Mouse (Mus musculus) embryonic facial prominence, embryonic 15.5 days (tissue): ENCODE results near the gene Raet1e. TPM values are rescaled to one million over a fixed set of nuclear protein-coding genes. Genes with fewer than 3 reads are reported as not detected.
"Not testable (repeated sequence)": the region's sequence is repeated elsewhere in the genome, so short reads cannot be mapped to it uniquely, and the experiment has no call there.

Experiments used
- ATAC-seq: fragments of 200-750 bp; cut with Nextera tagmentation; 2 replicates; pipeline ENCODE4 v1.8.0; 2017; ENCODE audit warnings: low read depth, moderate TSS enrichment; ENCODE audit not compliant: insufficient number of reproducible peaks, low FRiP score, low TSS enrichment
- H3K27ac ChIP-seq: fragments of 300-500 bp; sonication (generic); replicated peaks from 2 replicates; pipeline ENCODE4 v1.5.1; 2015; ENCODE audit warnings: mild to moderate bottlenecking, inconsistent platforms
- H3K27me3 ChIP-seq: fragments of 300-500 bp; sonication (generic); 2 replicates; pipeline ENCODE4 v1.6.1; 2015; ENCODE audit warnings: inconsistent platforms
- H3K36me3 ChIP-seq: fragments of 300-500 bp; sonication (generic); 2 replicates; pipeline ENCODE4 v1.6.1; 2015; ENCODE audit warnings: mild to moderate bottlenecking, inconsistent platforms
- H3K4me1 ChIP-seq: fragments of 300-500 bp; sonication (generic); 2 replicates; pipeline ENCODE4 v1.6.1; 2015; ENCODE audit warnings: inconsistent platforms
- H3K4me2 ChIP-seq: fragments of 300-500 bp; sonication (generic); replicated peaks from 2 replicates; pipeline ENCODE4 v1.6.1; 2015; ENCODE audit warnings: mild to moderate bottlenecking, inconsistent platforms
- H3K4me3 ChIP-seq: fragments of 300-500 bp; sonication (generic); replicated peaks from 2 replicates; pipeline ENCODE4 v1.5.1; 2015; ENCODE audit warnings: mild to moderate bottlenecking, inconsistent platforms
- H3K9ac ChIP-seq: fragments of 300-500 bp; sonication (generic); 2 replicates; pipeline ENCODE4 v1.6.1; 2015; ENCODE audit warnings: inconsistent platforms
- H3K9me3 ChIP-seq: fragments of 300-500 bp; sonication (generic); replicated peaks from 2 replicates; pipeline ENCODE4 v1.6.1; 2016; ENCODE audit warnings: inconsistent platforms
- WGBS: fragments of 180-500 bp; shearing (Covaris S2); methylation state at CpG from one replicate; pipeline ENCODE4 v1.1.7; 2015; 5-methylcytosine and 5-hydroxymethylcytosine counted together
- polyA plus RNA-seq: library from polyadenylated mRNA; unstranded; fragments of >200 nt; fragmentation: Nextera tagmentation; extraction: Ambion mirVana; gene quantifications from 2 replicates; pipeline ENCODE4 v1.2.1, GENCODE M21; 2015

Raet1e gene
- polyA plus RNA-seq, 1 experiment from 2014 or later, result 5.1 TPM

DNA sequence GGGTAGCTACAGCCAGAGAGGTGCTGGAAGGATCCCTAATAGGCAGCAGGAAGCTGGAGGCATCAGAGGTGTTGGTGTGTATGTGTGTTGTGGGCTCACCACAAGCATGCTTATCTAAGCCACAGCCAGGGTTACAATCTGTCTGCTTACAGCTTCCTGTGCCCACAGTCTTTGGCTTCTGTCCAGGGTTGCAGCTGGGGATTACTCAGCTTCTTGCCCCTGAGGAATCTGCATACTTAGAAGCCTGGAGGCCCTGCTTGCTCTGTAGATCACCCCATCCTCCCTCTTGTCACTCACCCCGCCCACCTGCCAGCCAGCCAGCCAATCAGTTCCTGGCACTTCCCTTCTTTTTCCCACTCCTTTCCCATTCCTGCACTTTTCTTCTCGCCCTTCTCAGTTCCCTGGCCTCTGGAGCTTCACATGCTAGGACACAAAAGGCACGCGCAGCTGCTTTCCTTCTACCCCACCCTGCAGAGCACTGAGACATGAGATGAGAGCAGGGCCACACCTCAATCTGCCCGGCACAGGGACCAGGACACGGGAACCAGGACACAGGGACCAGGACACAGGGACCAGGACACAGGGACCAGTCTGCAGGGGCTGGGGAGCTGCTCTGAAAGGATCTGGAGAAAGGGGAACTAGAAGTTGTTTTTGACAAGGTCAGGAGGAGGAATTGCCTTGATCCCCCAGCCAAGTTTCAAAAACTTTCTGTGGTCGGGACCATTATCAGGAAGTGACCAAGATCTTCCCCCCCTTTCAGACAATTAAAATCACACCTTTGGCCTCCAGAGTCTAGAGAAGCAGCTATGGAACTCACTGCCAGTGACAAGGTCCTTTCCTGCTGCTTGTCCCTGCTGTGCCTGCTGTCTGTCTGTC, 65.3 kb downstream of the Raet1e start:
- not testable (repeated sequence) for H3K9me3 ChIP-seq, H3K4me3 ChIP-seq, H3K27ac ChIP-seq, H3K4me2 ChIP-seq, H3K27me3 ChIP-seq, H3K9ac ChIP-seq, H3K36me3 ChIP-seq, H3K4me1 ChIP-seq
- ATAC-seq, result peak; percentile 67; the same call in 1 of the 2 replicates
- WGBS, result no CpG with 5 or more reads among the region's 7 CpGs

DNA sequence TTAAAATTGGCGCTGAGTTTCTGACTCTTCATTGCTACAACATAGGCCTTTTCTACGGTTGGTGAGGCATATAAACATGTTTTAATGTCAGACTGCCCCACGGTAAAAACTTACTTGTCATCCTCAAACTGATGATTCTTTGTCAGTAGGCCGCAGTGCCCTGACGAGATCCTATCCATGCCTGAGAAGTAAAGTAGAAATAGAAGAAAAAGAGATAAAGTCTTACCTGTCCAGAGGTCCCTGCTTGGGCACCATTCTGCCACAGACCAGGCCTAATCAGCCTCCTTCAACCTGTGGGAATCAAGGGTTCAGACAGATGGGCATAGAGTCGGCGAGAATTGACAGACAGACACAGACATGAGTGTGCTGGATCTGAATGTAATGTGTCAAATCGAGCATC, 106.7 kb downstream of the Raet1e start:
- Histone ChIP-seq H3K36me3 (no peaks in the 10 kb centered on the region), H3K9ac (no peak overlapping the region), H3K4me2 (no peak overlapping the region), H3K9me3 (peaks cover 9% of the 10 kb centered on the region; the same call in 1 of the 2 replicates), H3K27ac (no peak overlapping the region), H3K27me3 (no peaks in the 10 kb centered on the region), H3K4me3 (no peak overlapping the region), H3K4me1 (no peaks in the 10 kb centered on the region)
- 91% methylated on average over 8 of the region's 8 CpGs for WGBS
- no peak for ATAC-seq

DNA sequence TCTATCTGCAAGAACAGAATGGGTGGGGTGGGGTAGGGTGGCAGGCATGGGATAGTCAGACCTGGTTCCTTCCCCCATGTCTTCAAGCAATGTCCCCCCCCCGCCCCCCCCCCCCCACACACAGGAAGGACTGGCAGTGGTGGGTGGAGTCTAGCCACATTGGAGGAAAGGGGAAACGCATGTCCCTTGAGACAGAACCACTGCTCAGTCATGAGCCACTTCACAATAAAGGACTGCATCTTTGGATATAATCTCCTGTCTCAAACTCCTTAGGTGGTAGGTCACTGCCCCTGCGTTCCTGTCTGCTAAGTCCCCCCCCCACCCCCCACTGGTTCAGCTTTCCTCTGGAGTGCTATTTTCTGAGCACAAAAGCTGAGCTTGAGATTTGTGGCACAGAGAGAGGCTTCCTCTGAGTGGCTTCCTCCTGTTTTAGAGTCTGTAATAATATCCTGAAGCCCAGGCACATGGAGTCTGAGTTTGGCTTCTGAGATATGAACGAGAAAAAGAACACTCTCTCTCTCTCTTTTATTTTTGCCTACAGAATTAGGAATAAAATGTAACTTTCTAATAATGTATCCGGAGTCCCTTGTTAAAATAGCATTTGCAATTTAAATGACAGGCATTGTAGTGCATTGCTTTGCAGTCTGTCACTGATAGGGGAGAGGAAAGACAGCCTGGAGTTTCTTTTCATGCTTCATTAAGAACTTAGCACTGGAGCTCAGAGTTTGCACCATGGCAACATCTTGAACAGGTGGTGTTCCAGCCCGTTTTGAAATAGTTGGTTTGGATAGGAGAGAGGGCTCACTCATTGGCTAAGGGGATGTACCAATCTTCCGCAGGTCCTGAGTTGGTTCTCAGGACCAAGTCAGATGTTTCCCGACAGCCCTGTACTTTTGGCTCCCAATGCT, 112.8 kb downstream of the Raet1e start:
- not testable (repeated sequence) for ATAC-seq, H3K36me3 ChIP-seq, H3K9me3 ChIP-seq, H3K27ac ChIP-seq, H3K9ac ChIP-seq, H3K4me3 ChIP-seq, H3K4me2 ChIP-seq
- H3K4me1 ChIP-seq, result peaks cover 14% of the 10 kb centered on the region; the same call in 1 of the 2 replicates
- H3K27me3 ChIP-seq, result peaks cover 18% of the 10 kb centered on the region
- 37% methylated on average over 8 of the region's 8 CpGs for WGBS

DNA sequence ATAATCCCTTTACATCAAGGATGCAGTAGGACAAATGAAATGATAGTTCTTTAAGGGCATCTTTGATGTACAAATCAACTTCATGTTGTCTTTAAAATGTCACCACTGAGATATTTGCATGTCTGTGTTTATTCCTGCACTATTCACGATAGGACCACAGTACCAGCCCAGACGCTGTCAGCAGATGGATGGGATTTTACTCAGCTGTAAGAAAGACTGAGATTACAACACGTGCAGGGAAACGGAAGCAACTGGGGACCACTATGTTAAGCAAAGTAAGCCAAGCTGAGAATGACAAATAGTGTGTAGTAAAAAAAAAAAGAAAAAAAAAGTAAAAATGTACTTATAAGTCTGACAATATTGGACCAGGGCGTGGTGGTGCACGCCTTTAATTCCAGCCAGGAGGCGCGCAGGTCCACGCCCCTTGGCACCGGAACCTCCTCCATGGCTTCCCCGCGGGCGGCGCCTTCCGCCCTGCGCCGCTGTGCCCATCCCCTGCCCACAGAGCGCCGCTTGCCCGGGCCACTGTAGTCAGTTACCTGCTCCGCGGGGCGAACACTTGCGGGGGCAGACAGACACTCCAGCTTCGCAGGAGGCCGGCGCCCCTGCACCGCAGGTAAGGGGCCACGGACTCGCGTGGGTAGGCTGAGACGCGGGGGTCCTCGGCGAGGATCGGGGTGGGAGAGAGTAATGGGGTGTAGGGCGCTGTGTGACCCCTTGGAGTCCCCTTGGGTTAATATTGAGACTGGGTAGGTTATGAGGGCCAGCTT, 114.7 kb downstream of the Raet1e start:
- H3K4me3 ChIP-seq, result peak overlapping the region; percentile 46
- H3K27me3 ChIP-seq, result peaks cover 18% of the 10 kb centered on the region
- ATAC-seq, result peak; percentile 24; the same call in 1 of the 2 replicates
- not testable (repeated sequence) for H3K9me3 ChIP-seq, H3K36me3 ChIP-seq, H3K27ac ChIP-seq, H3K9ac ChIP-seq
- WGBS, result 2% methylated on average over 37 of the region's 37 CpGs
- peaks cover 14% of the 10 kb centered on the region; the same call in 1 of the 2 replicates for H3K4me1 ChIP-seq
- H3K4me2 ChIP-seq, result peak overlapping the region; percentile 88

DNA sequence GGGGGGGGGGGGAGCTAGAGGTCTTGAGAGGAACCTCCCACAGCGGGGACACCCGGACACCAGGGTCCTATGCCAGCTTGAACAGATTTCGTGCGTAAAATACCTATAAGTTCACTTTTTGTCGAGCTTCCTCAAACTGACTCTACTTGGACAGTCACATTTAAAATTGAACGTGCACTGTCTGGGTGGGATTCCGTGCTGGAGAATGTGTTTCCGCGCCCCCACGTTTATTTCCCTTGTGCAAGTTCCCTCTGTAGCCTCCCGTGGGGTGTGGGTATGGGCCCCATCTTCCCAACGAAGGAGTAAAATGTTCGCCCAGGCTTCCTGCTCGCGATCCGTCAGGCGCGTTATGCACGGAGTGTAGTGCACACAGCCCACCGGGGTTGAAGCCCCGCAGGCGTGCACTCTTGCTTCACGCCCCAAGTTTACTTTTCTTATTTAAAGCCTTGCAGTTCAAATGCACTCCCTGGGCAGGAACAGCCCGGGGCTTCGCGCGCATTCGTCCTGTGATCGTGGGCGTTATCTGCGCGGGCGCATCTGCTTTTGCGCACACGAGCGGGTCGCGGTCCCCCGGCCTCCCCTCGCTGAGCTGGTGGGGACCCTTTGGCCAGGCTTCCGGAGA, 115.4 kb downstream of the Raet1e start:
- Histone ChIP-seq H3K27me3 (peaks cover 18% of the 10 kb centered on the region), H3K9ac (no peak overlapping the region), H3K9me3 (no peaks in the 10 kb centered on the region), H3K36me3 (no peaks in the 10 kb centered on the region), H3K4me2 (peak overlapping the region; percentile 88), H3K27ac (no peak overlapping the region), H3K4me1 (peaks cover 14% of the 10 kb centered on the region; the same call in 1 of the 2 replicates), H3K4me3 (peak overlapping the region; percentile 46)
- ATAC-seq, result no peak
- WGBS, result under 1% methylated on average over 41 of the region's 41 CpGs

DNA sequence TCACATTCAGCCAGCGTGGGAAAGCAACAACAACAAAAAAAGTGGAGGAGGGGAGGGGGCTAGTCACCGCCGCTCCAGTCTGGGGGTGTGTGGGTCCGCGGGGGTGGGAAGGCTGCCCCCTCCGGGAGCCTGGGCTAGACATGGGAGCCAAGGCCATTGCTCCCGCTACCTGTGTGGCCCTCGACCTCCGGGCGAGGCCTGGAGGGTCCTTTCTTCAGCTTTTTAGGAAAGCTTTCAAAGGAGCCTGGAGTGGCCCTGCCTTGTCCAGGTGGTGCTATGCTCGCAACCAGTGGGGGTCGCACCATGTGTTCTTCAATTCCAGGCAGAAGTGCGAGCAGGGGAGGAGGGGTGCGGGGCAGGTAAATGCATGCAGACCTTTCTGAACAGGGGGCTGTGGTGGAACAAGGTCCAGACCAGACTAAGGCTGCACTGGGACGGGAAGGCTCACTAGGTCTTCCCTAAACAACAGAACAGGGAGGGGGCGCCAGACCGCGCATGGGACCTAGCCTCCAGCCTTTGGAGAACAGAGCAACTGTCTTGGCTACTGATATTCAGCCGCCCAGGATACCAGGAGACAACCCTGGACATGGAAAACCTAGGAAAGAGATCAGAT, 116.2 kb downstream of the Raet1e start:
- Histone ChIP-seq H3K9me3 (no peaks in the 10 kb centered on the region), H3K36me3 (no peaks in the 10 kb centered on the region), H3K4me1 (peaks cover 14% of the 10 kb centered on the region; the same call in 1 of the 2 replicates), H3K27me3 (peaks cover 18% of the 10 kb centered on the region), H3K27ac (no peak overlapping the region), H3K4me2 (peak overlapping the region; percentile 88), H3K9ac (no peak overlapping the region), H3K4me3 (peak overlapping the region; percentile 46)
- WGBS, result 5% methylated on average over 19 of the region's 19 CpGs
- no peak for ATAC-seq

DNA sequence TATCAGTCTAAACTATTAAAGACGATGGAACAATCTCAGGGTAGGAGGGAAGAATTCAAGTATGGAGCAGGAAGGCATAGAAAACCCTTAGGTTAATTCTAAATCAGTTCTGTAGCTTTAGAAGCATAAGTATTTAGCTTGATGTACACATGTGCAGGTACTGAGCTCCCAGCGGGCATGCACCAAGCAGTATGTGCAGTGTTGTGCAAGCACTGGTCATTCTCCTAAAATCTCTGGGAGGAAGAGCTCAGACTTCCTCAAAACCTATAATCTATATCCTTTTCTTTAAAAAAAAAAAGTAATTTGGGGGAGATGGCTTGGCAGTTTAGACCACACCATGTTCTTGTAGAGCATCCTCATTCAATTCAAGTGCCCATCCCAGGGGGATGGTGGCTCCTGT, 120.1 kb downstream of the Raet1e start:
- not testable (repeated sequence) for H3K27ac ChIP-seq, ATAC-seq, H3K9ac ChIP-seq, H3K9me3 ChIP-seq, H3K4me2 ChIP-seq, H3K4me3 ChIP-seq, H3K36me3 ChIP-seq
- Histone ChIP-seq H3K4me1 (peaks cover 10% of the 10 kb centered on the region; the same call in 1 of the 2 replicates), H3K27me3 (peaks cover 20% of the 10 kb centered on the region)
- 84% methylated on average over 2 of the region's 2 CpGs for WGBS

DNA sequence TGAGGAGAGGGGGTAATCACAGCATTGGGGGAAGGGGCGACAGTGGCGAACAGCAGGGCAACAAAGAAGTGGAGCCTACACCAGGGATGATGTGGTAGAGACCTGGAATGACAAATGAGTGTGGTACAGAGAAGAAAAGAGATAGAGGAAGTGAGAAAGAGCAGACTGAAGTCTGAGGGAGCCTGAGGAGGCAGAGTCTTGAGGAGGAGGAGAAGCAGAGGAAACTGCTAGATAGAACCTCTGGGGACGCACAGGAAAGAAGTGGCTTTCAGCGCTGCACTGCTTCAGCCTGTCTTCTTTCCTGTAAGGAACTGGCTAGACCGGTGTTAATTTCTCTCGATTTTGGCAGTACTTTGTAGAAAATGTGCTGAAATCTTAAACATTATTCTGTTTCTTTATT, 124.4 kb downstream of the Raet1e start:
- Histone ChIP-seq H3K4me2 (no peak overlapping the region), H3K4me3 (no peak overlapping the region), H3K9ac (no peak overlapping the region), H3K4me1 (no peaks in the 10 kb centered on the region), H3K9me3 (no peaks in the 10 kb centered on the region), H3K36me3 (no peaks in the 10 kb centered on the region), H3K27me3 (peaks cover 9% of the 10 kb centered on the region; the same call in 1 of the 2 replicates), H3K27ac (no peak overlapping the region)
- no peak for ATAC-seq
- 42% methylated on average over 6 of the region's 6 CpGs for WGBS

DNA sequence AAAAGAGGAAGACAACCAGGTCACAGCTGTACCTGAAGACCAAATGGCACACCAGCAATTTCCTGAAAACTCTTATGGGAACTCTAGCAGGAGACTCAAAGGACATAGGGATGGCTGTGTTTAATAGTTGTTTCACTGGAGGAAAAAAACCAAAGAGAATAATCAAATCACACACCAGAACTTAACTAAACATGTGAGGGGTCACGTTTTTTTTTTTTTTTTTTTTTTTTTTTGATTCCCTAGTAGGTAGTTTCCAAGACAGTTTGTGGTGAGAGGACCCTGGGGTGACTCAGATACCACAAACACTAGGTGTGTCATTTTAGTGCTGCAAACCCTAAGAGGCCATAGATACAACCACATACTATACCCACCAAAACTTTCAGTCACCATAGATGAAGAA, 137.3 kb downstream of the Raet1e start:
- Histone ChIP-seq H3K27me3 (no peaks in the 10 kb centered on the region), H3K36me3 (no peaks in the 10 kb centered on the region), H3K9me3 (no peaks in the 10 kb centered on the region), H3K9ac (no peak overlapping the region), H3K27ac (no peak overlapping the region), H3K4me1 (no peaks in the 10 kb centered on the region), H3K4me3 (no peak overlapping the region), H3K4me2 (no peak overlapping the region)
- ATAC-seq, result no peak
- 30% methylated on average over 1 of the region's 1 CpGs for WGBS

DNA sequence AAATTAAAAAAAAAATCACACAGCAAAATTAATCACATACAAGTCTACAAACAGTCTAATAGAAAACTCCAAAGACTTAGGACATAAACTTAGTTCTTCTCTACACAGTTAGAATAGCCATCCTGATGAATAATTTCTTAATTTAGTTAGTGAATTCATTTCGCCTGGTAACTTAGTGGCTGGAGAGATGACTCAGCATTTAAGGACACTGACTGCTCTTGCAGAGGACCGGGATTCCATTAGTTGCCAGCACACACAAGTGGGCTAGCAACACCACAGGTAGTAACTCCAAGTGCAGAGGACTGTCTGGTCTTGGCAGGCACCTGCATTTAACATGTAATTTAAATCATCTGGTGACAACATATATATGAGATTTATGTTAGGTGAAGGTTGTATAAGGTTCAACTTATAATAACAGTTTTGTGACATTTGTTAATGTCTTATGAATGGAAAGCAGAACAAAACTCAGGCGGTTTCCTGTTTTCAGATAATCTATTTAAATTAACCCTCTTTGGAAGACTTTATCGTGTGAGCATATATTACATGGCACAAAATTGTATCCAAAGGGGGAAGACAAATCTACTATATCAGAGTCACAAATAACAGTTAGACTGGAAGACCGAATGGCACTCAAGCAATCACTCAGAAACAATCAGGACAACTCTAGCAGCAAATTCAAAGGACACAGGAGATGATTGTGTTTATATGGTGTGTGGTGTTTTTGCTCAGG, 138.8 kb downstream of the Raet1e start:
- Histone ChIP-seq H3K4me1 (no peaks in the 10 kb centered on the region), H3K4me3 (no peak overlapping the region), H3K9ac (no peak overlapping the region), H3K27ac (no peak overlapping the region), H3K4me2 (no peak overlapping the region), H3K36me3 (no peaks in the 10 kb centered on the region), H3K27me3 (no peaks in the 10 kb centered on the region), H3K9me3 (no peaks in the 10 kb centered on the region)
- 77% methylated on average over 5 of the region's 5 CpGs for WGBS
- ATAC-seq, result no peak
